Mouse (Mus musculus): Measurements from ENCODE around the gene Srebf1.
A peak's percentile ranks its signal among the peaks of the same experiment; 100 is the strongest.

The Srebf1 gene

DNA sequence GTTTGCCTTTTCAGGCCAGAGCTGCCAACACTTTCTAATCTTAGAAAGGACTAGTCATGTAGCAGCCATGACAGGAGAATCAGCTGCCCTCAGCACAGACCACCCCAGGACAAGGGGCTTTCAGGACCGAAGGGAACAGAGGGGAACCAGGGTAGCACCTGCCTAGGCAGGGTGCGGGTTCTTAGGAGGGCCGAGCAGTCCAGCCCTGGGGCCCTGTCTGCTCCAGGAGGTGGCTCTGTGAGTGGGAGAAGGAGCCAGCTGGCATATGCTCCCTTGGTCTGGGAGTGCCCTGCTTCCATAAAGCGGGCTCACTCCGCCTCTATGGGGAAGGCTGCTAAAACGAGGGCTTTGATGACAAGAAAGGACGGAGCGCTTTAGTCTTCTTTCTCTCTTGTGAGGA, 10.9 kb upstream of the Srebf1 start:
- no peak for DNase-seq

DNA sequence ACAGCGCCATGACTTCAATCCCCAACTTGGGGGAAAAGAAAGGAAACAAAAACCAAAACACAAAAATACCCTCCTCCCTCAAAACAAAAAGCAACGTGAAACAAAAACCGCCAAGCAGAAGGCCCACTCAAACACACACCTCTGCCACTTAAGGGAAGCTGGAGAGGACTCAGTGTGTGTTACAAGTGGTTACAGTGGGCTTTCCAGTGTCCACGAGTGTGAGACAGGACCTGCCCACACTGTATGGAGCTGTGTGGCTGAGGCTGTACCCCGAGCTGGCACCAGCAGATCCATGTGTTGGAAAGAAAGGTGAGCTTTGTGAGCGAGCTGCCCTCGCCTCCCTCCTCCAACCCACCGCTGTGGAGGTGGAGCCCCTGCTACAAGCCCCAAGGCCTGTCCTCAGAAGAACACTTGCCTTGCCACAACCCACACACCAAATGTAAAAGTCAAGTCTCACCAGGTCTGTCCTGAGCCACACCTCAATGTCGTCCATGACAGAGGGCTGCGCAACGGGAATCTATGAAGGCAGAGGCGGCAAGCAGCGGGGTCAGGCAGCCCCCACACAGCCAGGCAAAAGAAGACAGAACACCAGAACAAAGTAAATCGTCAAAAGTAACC, 10.2 kb upstream of the Srebf1 start:
- no peak for DNase-seq

- DNase-seq = no peak
These were observed 9.6 kb upstream of the Srebf1 start for GRCm38 (mm10) chr11:60231951-60232350.

DNA sequence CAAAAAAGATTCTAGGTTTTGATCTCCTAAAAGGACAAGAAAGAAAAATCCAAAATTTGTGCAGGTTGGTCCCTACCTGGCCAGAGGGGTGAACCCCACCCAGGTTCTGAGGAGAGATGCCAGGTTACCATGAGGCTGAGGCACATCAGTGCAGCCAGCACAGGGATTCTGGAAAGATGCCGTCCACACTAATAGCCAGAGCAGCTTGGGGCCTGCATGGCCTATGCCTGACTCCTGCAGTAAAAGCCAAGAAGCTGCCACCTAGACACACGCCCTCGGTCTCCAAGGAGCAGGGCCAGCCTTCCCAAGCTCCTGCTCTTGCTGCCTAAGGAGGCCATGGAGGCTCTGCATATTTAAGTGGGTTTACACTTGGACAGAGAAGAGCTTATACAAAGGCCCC, 8.9 kb upstream of the Srebf1 start:
- DNase-seq = no peak

GRCm38 (mm10) chr11:60230512-60230911, 8.1 kb upstream of the Srebf1 start:
- no peak for DNase-seq

DNA sequence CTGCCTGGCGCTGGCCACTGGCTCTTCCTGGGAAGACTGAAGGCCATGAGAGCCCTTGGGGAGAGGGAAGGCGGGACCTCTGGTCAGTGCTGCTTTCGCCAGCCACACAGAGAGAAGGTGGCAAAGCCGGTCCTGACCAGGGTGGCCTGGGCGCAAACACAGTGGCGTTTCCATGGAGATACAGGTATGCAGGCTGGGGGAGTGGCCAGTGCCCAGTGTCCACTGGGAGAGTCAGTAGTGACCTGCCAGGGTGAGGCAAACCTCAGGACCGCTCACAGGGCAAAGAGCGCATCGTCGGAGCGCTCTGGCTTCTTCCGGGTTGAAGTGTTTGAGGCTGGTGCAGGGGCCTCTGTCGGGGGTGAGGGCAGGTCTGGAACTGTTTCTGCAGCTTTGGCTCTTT, 7.4 kb upstream of the Srebf1 start:
- DNase-seq = no peak

- no peak for DNase-seq
These were observed 6.1 kb upstream of the Srebf1 start for GRCm38 (mm10) chr11:60228525-60228924.

DNA sequence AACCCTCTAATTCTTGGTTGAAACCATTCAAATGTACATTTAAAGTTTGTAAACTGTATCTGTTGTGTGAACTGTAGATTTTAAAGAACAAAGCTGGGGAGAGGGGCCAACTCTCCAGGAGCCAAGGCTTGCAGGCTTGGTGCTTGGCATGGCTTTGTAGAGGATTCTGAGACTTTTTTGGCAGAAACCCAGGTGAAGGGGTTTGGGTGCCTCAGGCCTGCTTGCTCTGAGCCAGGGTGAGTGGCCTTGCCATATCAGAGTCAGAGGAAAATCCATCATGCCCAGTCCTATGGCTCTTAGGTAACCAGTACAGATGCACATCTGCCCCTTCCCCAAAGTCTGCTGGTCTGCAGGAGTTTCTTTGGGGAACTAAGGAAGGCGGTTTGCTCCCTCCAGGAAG, 3.5 kb upstream of the Srebf1 start:
- DNase-seq = no peak

- no peak for DNase-seq
These were observed 2.3 kb upstream of the Srebf1 start for GRCm38 (mm10) chr11:60224676-60225075.

GRCm38 (mm10) chr11:60222085-60222468, 304 bp downstream of the Srebf1 start:
- DNase-seq = no peak

DNA sequence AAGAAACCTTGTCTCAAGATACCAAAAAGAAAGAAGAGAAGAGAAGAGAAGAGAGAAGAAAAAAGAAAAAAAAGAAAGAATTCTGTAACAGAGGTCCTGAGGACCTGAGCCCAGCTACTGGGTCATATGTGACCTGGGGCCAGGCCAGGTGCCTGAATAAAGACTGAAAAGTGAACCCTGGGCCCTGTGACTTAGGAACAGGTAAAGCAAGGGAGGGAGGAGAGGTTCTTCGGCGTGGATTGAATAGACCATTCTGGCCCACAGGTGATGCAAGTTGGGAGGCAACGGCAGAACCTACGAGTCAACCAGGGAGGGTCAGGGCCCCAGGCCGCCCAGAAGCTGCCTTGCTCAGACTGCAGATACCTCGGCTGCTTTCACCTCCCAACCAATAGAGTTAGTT, 956 bp downstream of the Srebf1 start:
- DNase-seq = no peak

DNA sequence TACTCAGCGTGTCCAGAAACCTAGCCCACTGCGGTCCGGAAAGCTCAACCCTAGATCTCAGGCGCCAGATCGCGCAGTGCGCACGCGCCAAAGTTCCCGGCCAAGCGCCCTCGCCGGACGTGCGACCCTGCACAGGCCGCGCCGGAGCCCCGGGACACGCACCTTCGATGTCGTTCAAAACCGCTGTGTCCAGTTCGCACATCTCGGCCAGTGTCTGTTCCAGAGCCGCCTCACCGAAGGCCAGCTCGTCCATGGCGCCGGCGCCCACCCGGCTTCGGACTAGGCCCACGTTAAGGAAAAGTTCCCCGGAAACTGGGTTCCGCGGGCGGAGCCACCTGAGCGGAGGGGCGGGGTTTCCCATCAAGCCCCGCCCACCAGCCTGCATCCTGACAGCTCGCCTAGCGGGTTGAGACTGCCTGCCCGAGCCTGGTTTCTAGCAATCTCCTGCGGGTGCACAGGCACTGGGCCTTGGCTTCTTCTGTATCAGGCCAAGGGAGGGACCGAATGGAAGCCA, 2.0 kb downstream of the Srebf1 start:
- peak; percentile 88 to 96 for DNase-seq

- no peak for DNase-seq
These were observed 2.8 kb downstream of the Srebf1 start for GRCm38 (mm10) chr11:60219609-60220008.

DNA sequence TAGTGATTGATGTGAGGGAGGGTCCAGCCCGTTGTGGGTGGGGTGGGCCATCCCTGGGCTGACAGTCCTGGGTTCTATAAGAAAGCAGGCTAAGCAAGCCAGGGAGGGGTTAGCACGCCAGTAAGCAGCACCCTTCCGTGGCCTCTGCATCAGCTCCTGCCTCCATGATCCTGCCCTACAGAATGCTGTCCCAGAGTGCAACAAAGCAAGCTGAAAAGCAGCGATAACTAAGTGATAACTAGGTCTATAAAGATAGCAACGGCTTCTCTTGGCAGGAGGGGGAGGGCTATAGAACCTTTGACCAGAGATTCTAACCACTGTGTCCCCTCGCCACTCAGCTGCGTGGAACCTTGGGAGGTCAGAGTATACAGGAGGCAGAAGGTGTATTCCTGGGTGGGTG, 4.9 kb downstream of the Srebf1 start:
- DNase-seq = no peak

GRCm38 (mm10) chr11:60216671-60217070, 5.7 kb downstream of the Srebf1 start:
- no peak for DNase-seq

DNA sequence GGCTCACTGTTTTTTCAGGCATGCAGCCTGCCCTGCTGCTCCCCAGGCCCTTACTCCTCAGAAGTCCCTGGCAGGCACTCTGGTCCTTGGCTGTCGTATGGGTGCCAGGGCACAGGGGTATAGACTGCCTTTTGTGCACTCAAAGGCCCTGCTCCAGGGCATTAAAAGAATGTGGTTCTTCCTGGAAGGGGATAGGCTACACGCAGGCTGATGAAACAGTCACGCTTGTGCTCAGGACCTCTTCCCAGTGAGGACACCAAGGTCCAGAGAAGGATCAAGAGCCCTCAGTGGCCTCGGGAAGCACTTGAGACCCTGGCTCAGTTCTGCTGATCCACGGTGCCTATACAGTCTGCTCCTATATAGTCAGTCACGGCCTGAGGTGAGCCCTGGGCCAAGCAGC, 9.1 kb downstream of the Srebf1 start:
- DNase-seq = no peak

GRCm38 (mm10) chr11:60211761-60212160, 10.6 kb downstream of the Srebf1 start:
- no peak for DNase-seq

GRCm38 (mm10) chr11:60211152-60211551, 11.2 kb downstream of the Srebf1 start:
- DNase-seq = no peak

- DNase-seq = peak; percentile 91 to 95
These were observed 12.1 kb downstream of the Srebf1 start for GRCm38 (mm10) chr11:60210305-60210724.

GRCm38 (mm10) chr11:60209933-60210249, 12.5 kb downstream of the Srebf1 start:
- no peak for DNase-seq

DNA sequence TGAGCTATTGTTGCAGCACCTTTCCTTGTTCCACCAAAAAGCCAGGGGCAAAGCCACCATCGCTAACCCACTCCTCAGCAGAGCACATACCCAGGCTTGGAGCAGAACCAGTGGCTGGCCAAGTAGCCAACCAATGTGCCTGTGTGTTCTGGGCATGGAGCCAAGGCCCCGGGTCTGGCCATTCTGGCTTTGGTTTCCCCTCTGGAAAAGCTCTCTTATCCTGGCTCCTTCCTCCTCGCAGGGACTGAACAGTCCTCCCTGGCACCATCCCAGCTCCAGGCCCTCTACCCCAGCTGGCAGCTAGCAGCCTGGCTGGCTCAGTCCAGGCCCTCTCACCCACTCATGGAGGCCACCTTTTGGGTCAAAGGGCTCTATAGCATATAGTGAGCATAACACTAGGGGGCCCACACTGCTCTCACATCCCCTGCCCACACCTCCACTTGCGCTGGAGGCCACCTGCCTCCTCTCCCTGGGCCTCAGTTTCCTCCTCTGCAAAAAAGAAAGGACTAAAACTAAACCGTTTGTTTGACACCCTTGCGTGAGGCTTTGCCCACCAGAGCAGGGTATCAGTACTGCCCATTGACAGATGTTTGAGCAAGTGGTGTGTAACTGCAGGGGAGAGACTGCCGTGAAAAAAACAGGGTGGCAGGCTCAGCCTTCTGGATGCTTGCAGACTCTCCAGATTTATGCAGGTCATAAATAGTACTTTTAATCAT, 13.0 kb downstream of the Srebf1 start:
- peak in 1 of 2 experiments; percentile 32 for DNase-seq

DNA sequence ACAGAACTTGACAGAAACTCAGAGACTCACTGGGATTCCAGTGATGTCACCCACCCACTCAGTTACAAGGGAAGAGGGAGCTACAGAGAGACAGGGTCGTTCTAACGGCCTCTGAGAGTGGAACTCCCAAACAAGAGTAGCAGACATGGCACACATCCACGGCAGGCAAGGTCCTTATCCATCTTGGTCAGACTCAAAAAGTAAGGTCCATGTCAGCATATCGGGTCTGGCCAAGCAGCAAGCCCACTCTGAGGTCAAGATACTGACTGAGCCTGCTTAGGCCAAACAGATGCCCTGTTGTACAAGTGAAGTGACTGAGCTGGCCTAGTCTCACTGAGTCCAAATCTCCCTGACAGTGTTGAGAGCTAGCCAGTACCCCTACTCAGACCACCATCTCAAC, 13.7 kb downstream of the Srebf1 start:
- DNase-seq = no peak

- DNase-seq = no peak
These were observed 14.2 kb downstream of the Srebf1 start for GRCm38 (mm10) chr11:60208201-60208600.

- DNase-seq = no peak
These were observed 16.2 kb downstream of the Srebf1 start for GRCm38 (mm10) chr11:60206207-60206606.

- no peak for DNase-seq
These were observed 17.4 kb downstream of the Srebf1 start for GRCm38 (mm10) chr11:60205026-60205425.

Measured in spleen, adult 18-20 months (tissue).